In the genomic region with DNA sequence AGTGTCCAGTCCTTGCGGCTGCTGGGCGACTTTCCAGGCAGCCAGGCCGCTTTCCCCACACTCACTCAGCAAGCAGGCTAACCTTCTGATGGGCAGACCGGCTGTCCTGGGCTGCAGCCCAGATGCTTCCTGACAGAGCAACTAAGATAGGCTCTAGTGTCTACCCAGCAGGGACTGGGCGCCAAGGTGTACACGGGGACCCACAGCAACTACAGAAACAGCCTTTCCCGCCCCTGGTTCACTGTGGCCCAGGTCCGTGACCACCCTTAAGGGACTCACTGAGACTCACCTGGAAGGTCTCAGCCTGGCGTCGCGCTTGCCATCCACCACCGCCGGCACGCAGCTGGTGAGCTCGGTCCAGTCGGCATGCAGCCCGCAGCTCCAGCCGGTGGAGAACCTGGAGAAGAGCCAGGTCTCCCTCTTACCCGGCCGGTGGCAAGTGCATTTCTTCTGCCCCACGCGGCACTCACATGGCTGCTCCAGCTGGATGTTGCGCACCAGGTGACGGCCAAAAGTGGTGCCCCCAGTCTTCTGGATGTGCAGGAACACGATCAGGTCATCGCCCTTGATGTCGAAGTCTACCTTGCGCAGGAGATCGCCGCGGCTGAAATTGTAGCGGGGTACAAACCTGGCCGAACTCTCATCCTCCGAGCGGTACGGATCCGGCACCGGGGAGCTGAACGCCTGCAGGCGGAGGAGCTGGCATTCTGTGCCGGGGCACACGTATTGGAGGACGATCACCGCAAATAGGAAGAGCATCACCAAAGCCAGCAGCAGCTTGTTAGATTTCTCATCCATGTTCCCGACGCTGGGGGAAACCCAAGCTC, we compare ENCODE assay signal across 8 mouse cellular contexts. TPM values are rescaled to one million over a fixed set of nuclear protein-coding genes. Genes with fewer than 3 reads are reported as not detected.
DNase-seq lines count a peak whose midpoint lies in the region; ATAC-seq and TF ChIP-seq lines count a peak whose summit lies in the region.
"Had no signal": no experiment of that assay in that cellular context is flagged by ENCODE, and none has a peak within 500 bp of the region (broad histone marks: within the 10 kb centered on the region; RNA-seq: fewer than 3 reads in every experiment).

No protein-coding gene starts in this region.

- peaks cover 3% of the 10 kb centered on the region; the same call in 1 of the 2 replicates for H3K4me1 ChIP-seq in embryonic fibroblast, embryonic 13.5 days (ENCODE audit: control insufficient read depth, insufficient read depth, low read length)

- no peak overlapping the region for H3K27ac ChIP-seq in embryonic fibroblast, embryonic 13.5 days (ENCODE audit: insufficient read depth, low read length)

- ATAC-seq in megakaryocyte-erythroid progenitor cell, adult 5-6 weeks (replicated peaks; ENCODE audit: low FRiP score, low TSS enrichment, poor library complexity, severe bottlenecking): 0 out of 2 replicates have a peak, but pooled peaks have one; percentile 2

- peak; percentile 35 for DNase-seq in R1 (ENCODE audit: low read depth, low spot score)
- DNase-seq in adrenal gland, postnatal 36 days: peak; percentile 8 to 16
- DNase-seq in heart, postnatal 4 days: peak; percentile 8
- peak; percentile 3 to 9 for DNase-seq in left cerebral cortex, adult 18-20 months (ENCODE audit: low spot score in 2 of 2)
- DNase-seq in testis, postnatal 14 days (ENCODE audit: low spot score): peak; percentile 5

- H3K4me3 ChIP-seq in embryonic fibroblast, embryonic 13.5 days (ENCODE audit: insufficient read depth, low read length): peak overlapping the region; percentile 69

- no peak for TF ChIP-seq POLR2A in embryonic fibroblast, embryonic 13.5 days (IDR thresholded peaks at IDR 0.05; ENCODE audit: low read depth, low read length)

- TF ChIP-seq CTCF in embryonic fibroblast, embryonic 13.5 days (IDR thresholded peaks at IDR 0.05; ENCODE audit: borderline replicate concordance, insufficient read depth, low read length): no peak

RNA-seq across cellular contexts. Expression of a gene that starts 1.8 kb away (rescaled TPM):
- 1 to 10 TPM; 1.9 to 3.9 TPM for total RNA-seq in adrenal gland, postnatal 36 days (2021)
- polyA plus RNA-seq in embryonic fibroblast, embryonic 13.5 days (2011; ENCODE audit: insufficient read length, low read depth, missing spikeins): 86.7 and 96.6 TPM in 2 replicates
- 1 to 10 TPM; 6.1 to 7.0 TPM for total RNA-seq in heart, postnatal 4 days (2021)
- 10 to 100 TPM; 42.6 to 44.2 TPM for total RNA-seq in left cerebral cortex, adult 18-20 months (2021)
- total RNA-seq in megakaryocyte-erythroid progenitor cell, adult 5-6 weeks (2014; fragmentation: Nextera tagmentation): 0.37 TPM in 1 of 2 replicates, not detected in the other
- total RNA-seq in megakaryocyte-erythroid progenitor cell, adult 5-6 weeks (2017): 8.4 TPM in 1 of 2 replicates, not detected in the other
- total RNA-seq: neutrophil, adult 5-6 weeks had no signal

Comparison
In these comparisons a context has a peak if more than half of its experiments do, and no peak if none do; other contexts are left out.
1. RNA of a gene that starts 1.8 kb away (total RNA-seq): 42.6 to 44.2 TPM in left cerebral cortex, adult 18-20 months; 0.37 to 8.4 TPM in megakaryocyte-erythroid progenitor cell, adult 5-6 weeks, 6.1 to 7.0 TPM in heart, postnatal 4 days and 1.9 to 3.9 TPM in adrenal gland, postnatal 36 days; every median in the first group is over 4 times any median in the second.
2. Peak in every context shown above with its lines, with median percentiles within 50 percentile points of each other: DNase-seq.